Mouse (Mus musculus): ENCODE data around the gene Eef1e1.
"Not testable (repeated sequence)": the region's sequence is repeated elsewhere in the genome, so short reads cannot be mapped to it uniquely, and the experiment has no call there.

Gene Eef1e1

GRCm38 (mm10) chr13:38625492-38626228 is 33.2 kb downstream of the Eef1e1 start:
- no peak for DNase-seq (ENCODE audit: low read depth in 1 of 2, low spot score in 2 of 2)

- DNase-seq (ENCODE audit: low read depth in 1 of 2, low spot score in 2 of 2), result no peak
Observed at GRCm38 (mm10) chr13:38624292-38624902, 34.5 kb downstream of the Eef1e1 start.

- DNase-seq (ENCODE audit: low read depth in 1 of 2, low spot score in 2 of 2), result no peak
Observed at GRCm38 (mm10) chr13:38623296-38623695, 35.6 kb downstream of the Eef1e1 start.

GRCm38 (mm10) chr13:38618001-38618630 is 40.7 kb downstream of the Eef1e1 start:
- not testable (repeated sequence) for DNase-seq (ENCODE audit: low read depth in 1 of 2, low spot score in 2 of 2)

GRCm38 (mm10) chr13:38616887-38617286 is 42.0 kb downstream of the Eef1e1 start:
- no peak for DNase-seq (ENCODE audit: low read depth in 1 of 2, low spot score in 2 of 2)

GRCm38 (mm10) chr13:38615656-38616055 is 43.2 kb downstream of the Eef1e1 start:
- DNase-seq (ENCODE audit: low read depth in 1 of 2, low spot score in 2 of 2), result no peak

GRCm38 (mm10) chr13:38614298-38614697 is 44.6 kb downstream of the Eef1e1 start:
- DNase-seq (ENCODE audit: low read depth in 1 of 2, low spot score in 2 of 2), result no peak

GRCm38 (mm10) chr13:38613583-38613982 is 45.3 kb downstream of the Eef1e1 start:
- DNase-seq (ENCODE audit: low read depth in 1 of 2, low spot score in 2 of 2), result no peak

GRCm38 (mm10) chr13:38612608-38613007 is 46.2 kb downstream of the Eef1e1 start:
- DNase-seq (ENCODE audit: low read depth in 1 of 2, low spot score in 2 of 2), result no peak

GRCm38 (mm10) chr13:38612179-38612578 is 46.7 kb downstream of the Eef1e1 start:
- no peak for DNase-seq (ENCODE audit: low read depth in 1 of 2, low spot score in 2 of 2)

- DNase-seq (ENCODE audit: low read depth in 1 of 2, low spot score in 2 of 2), result no peak
Observed at GRCm38 (mm10) chr13:38610336-38610735, 48.5 kb downstream of the Eef1e1 start.

GRCm38 (mm10) chr13:38607130-38607529 is 51.7 kb downstream of the Eef1e1 start:
- no peak for DNase-seq (ENCODE audit: low read depth in 1 of 2, low spot score in 2 of 2)

- no peak for DNase-seq (ENCODE audit: low read depth in 1 of 2, low spot score in 2 of 2)
Observed at GRCm38 (mm10) chr13:38605353-38605752, 53.5 kb downstream of the Eef1e1 start.

GRCm38 (mm10) chr13:38602966-38603365 is 55.9 kb downstream of the Eef1e1 start:
- no peak for DNase-seq (ENCODE audit: low read depth in 1 of 2, low spot score in 2 of 2)

- DNase-seq (ENCODE audit: low read depth in 1 of 2, low spot score in 2 of 2), result no peak
Observed at GRCm38 (mm10) chr13:38602243-38602832, 56.5 kb downstream of the Eef1e1 start.

- DNase-seq (ENCODE audit: low read depth in 1 of 2, low spot score in 2 of 2), result no peak
Observed at GRCm38 (mm10) chr13:38600811-38601210, 58.0 kb downstream of the Eef1e1 start.

- no peak for DNase-seq (ENCODE audit: low read depth in 1 of 2, low spot score in 2 of 2)
Observed at GRCm38 (mm10) chr13:38597076-38597475, 61.8 kb downstream of the Eef1e1 start.

GRCm38 (mm10) chr13:38596461-38596860 is 62.4 kb downstream of the Eef1e1 start:
- no peak for DNase-seq (ENCODE audit: low read depth in 1 of 2, low spot score in 2 of 2)

All from monocyte, adult 2 months (primary cell).